8 mouse cellular contexts compared by ENCODE assay signal in genomic region chr7:141463824-141464602, GRCm38 (mm10). TPM values are rescaled to one million over a fixed set of nuclear protein-coding genes. Genes with fewer than 3 reads are reported as not detected.
A peak's percentile ranks its signal among the peaks of the same experiment; 100 is the strongest.
DNase-seq lines count a peak whose midpoint lies in the region; ATAC-seq and TF ChIP-seq lines count a peak whose summit lies in the region.

No protein-coding gene starts in this region.

- H3K4me1 ChIP-seq in forebrain, embryonic 12.5 days, result peaks cover 47% of the 10 kb centered on the region
- H3K4me1 ChIP-seq in hindbrain, embryonic 16.5 days (ENCODE audit: control insufficient read depth, insufficient read depth, low read depth, low read length), result peaks cover 35% of the 10 kb centered on the region
- H3K4me1 ChIP-seq in liver, embryonic 14.5 days (replicated peaks; ENCODE audit: control insufficient read depth in 2 of 2, insufficient read depth in 2 of 2, low read length in 1 of 2), result peaks cover 17 to 20% of the 10 kb centered on the region in 2 experiments
- peaks cover 46% of the 10 kb centered on the region for H3K4me1 ChIP-seq in stomach, embryonic 14.5 days (ENCODE audit: control insufficient read depth, insufficient read depth, low read length)

- peaks cover 79% of the 10 kb centered on the region for H3K27me3 ChIP-seq in forebrain, embryonic 12.5 days
- peaks cover 58% of the 10 kb centered on the region for H3K27me3 ChIP-seq in hindbrain, embryonic 16.5 days (replicated peaks; ENCODE audit: control insufficient read depth, insufficient read depth, low read length)
- H3K27me3 ChIP-seq in liver, embryonic 14.5 days (ENCODE audit: control insufficient read depth, insufficient read depth, low read length), result peaks cover 63% of the 10 kb centered on the region
- peaks cover 19% of the 10 kb centered on the region; the same call in 1 of the 2 replicates for H3K27me3 ChIP-seq in stomach, embryonic 14.5 days (ENCODE audit: control insufficient read depth, insufficient read depth, low read length)

- DNase-seq in adrenal gland, adult 18-20 months (ENCODE audit: low spot score in 2 of 2), result peak; percentile 28 to 43
- DNase-seq in adrenal gland, postnatal 25 days, result no peak
- DNase-seq in liver, embryonic 14.5 days (ENCODE audit: low read depth in 3 of 3, low spot score in 3 of 3), result no peak
- DNase-seq in left cerebral cortex, adult 11 months (ENCODE audit: low spot score), result no peak
- no peak for DNase-seq in cerebellum, postnatal 4 days (ENCODE audit: low spot score in 2 of 2)

- TF ChIP-seq CTCF in liver, embryonic 14.5 days (IDR thresholded peaks at IDR 0.05; ENCODE audit: low read depth), result no peak

- H3K4me2 ChIP-seq in forebrain, embryonic 12.5 days, result 0 out of 2 replicates have a peak overlapping the region, but pooled peaks have one; percentile 15
- H3K4me2 ChIP-seq in hindbrain, embryonic 16.5 days (ENCODE audit: low read length), result peak overlapping the region; percentile 34
- H3K4me2 ChIP-seq in liver, embryonic 14.5 days (ENCODE audit: low read depth), result peak overlapping the region; percentile 25
- H3K4me2 ChIP-seq in stomach, embryonic 14.5 days (replicated peaks; ENCODE audit: low read depth, low read length), result peak overlapping the region; percentile 34

- H3K27ac ChIP-seq in forebrain, embryonic 12.5 days, result no peak overlapping the region
- H3K27ac ChIP-seq in hindbrain, embryonic 16.5 days (ENCODE audit: low read depth, low read length), result no peak overlapping the region
- no peak overlapping the region for H3K27ac ChIP-seq in liver, embryonic 14.5 days
- no peak overlapping the region for H3K27ac ChIP-seq in stomach, embryonic 14.5 days (ENCODE audit: low read length)

- no peak overlapping the region for H3K9ac ChIP-seq in forebrain, embryonic 12.5 days
- no peak overlapping the region for H3K9ac ChIP-seq in hindbrain, embryonic 16.5 days (ENCODE audit: low read depth, low read length)
- no peak overlapping the region for H3K9ac ChIP-seq in liver, embryonic 14.5 days (replicated peaks)
- H3K9ac ChIP-seq in stomach, embryonic 14.5 days (replicated peaks; ENCODE audit: low read depth, low read length), result no peak overlapping the region

- H3K36me3 ChIP-seq in forebrain, embryonic 12.5 days (replicated peaks), result peaks cover 7% of the 10 kb centered on the region; the same call in 1 of the 2 replicates
- H3K36me3 ChIP-seq in hindbrain, embryonic 16.5 days (ENCODE audit: control insufficient read depth, insufficient read depth, low read length), result peaks cover 3% of the 10 kb centered on the region; the same call in 1 of the 2 replicates
- no peaks in the 10 kb centered on the region for H3K36me3 ChIP-seq in liver, embryonic 14.5 days (replicated peaks; ENCODE audit: control insufficient read depth, insufficient read depth, low read depth)
- H3K36me3 ChIP-seq in stomach, embryonic 14.5 days (ENCODE audit: control insufficient read depth, insufficient read depth, low read length), result no peaks in the 10 kb centered on the region

- ATAC-seq in forebrain, embryonic 12.5 days (ENCODE audit: low FRiP score), result no peak
- ATAC-seq in hindbrain, embryonic 16.5 days, result no peak
- ATAC-seq in liver, embryonic 14.5 days (ENCODE audit: insufficient read depth), result no peak
- ATAC-seq in stomach, embryonic 14.5 days (ENCODE audit: insufficient number of reproducible peaks, insufficient read depth, low FRiP score, low read depth), result no peak

- peak overlapping the region; percentile 13 for H3K4me3 ChIP-seq in forebrain, embryonic 12.5 days (replicated peaks)
- peak overlapping the region; percentile 13 for H3K4me3 ChIP-seq in hindbrain, embryonic 16.5 days (ENCODE audit: low read length)
- no peak overlapping the region for H3K4me3 ChIP-seq in liver, embryonic 14.5 days (ENCODE audit: insufficient read depth in 1 of 2, low read depth in 2 of 2, low read length in 2 of 2)
- H3K4me3 ChIP-seq in stomach, embryonic 14.5 days (ENCODE audit: low read depth, low read length), result 0 out of 2 replicates have a peak overlapping the region, but pooled peaks have one; percentile 11

- no peak for TF ChIP-seq EP300 in liver, embryonic 14.5 days (IDR thresholded peaks at IDR 0.05; ENCODE audit: low read depth)

- 23% methylated on average over 12 of the region's 12 CpGs for WGBS in forebrain, embryonic 12.5 days
- 22% methylated on average over 12 of the region's 12 CpGs for WGBS in hindbrain, embryonic 16.5 days
- WGBS in liver, embryonic 14.5 days (ENCODE audit: insufficient replicate concordance), result 26% methylated on average over 12 of the region's 12 CpGs
- WGBS in stomach, embryonic 14.5 days, result 35% methylated on average over 12 of the region's 12 CpGs

- no peaks in the 10 kb centered on the region for H3K9me3 ChIP-seq in forebrain, embryonic 12.5 days
- H3K9me3 ChIP-seq in hindbrain, embryonic 16.5 days (ENCODE audit: control insufficient read depth, low read length), result no peaks in the 10 kb centered on the region
- H3K9me3 ChIP-seq in liver, embryonic 14.5 days (ENCODE audit: control insufficient read depth, low read length), result no peaks in the 10 kb centered on the region
- no peaks in the 10 kb centered on the region for H3K9me3 ChIP-seq in stomach, embryonic 14.5 days (ENCODE audit: control insufficient read depth, low read depth, low read length)

RNA-seq across cellular contexts. Expression of gene Cracr2b, which starts 3.1 kb away (rescaled TPM):
- 10 to 100 TPM; 11.2 to 12.5 TPM for total RNA-seq in adrenal gland, adult 18-20 months (2021)
- total RNA-seq in adrenal gland, postnatal 25 days (2021), result 9.9 and 13.5 TPM in 2 replicates
- polyA plus RNA-seq in forebrain, embryonic 12.5 days (2016; fragmentation: Nextera tagmentation; extraction: Ambion mirVana), result 4.0 and 4.3 TPM in 2 replicates
- 7.9 and 10.8 TPM in 2 replicates for polyA plus RNA-seq in hindbrain, embryonic 16.5 days (2015; fragmentation: Nextera tagmentation; extraction: Ambion mirVana)
- 1.3 and 2.6 TPM in 2 replicates for polyA plus RNA-seq in liver, embryonic 14.5 days (2012; rRNA removed)
- 0.89 and 1.9 TPM in 2 replicates for polyA plus RNA-seq in liver, embryonic 14.5 days (2014; fragmentation: Nextera tagmentation; extraction: Ambion mirVana)
- polyA plus RNA-seq in stomach, embryonic 14.5 days (2014; fragmentation: Nextera tagmentation; extraction: Ambion mirVana), result 15.5 and 20.2 TPM in 2 replicates

RNA-seq across cellular contexts. Expression of gene Cd151, which starts 3.2 kb away (rescaled TPM):
- 100 to 1,000 TPM; 317 to 379 TPM for total RNA-seq in adrenal gland, adult 18-20 months (2021)
- total RNA-seq in adrenal gland, postnatal 25 days (2021), result 287 and 310 TPM in 2 replicates
- polyA plus RNA-seq in forebrain, embryonic 12.5 days (2016; fragmentation: Nextera tagmentation; extraction: Ambion mirVana), result 13.9 and 18.2 TPM in 2 replicates
- polyA plus RNA-seq in hindbrain, embryonic 16.5 days (2015; fragmentation: Nextera tagmentation; extraction: Ambion mirVana), result 23.0 and 24.7 TPM in 2 replicates
- polyA plus RNA-seq in liver, embryonic 14.5 days (2012; rRNA removed), result 20.0 and 22.0 TPM in 2 replicates
- 12.8 and 13.8 TPM in 2 replicates for polyA plus RNA-seq in liver, embryonic 14.5 days (2014; fragmentation: Nextera tagmentation; extraction: Ambion mirVana)
- 87.0 and 94.0 TPM in 2 replicates for polyA plus RNA-seq in stomach, embryonic 14.5 days (2014; fragmentation: Nextera tagmentation; extraction: Ambion mirVana)

RNA-seq across cellular contexts. Expression of gene Pnpla2, which starts 9.0 kb away (rescaled TPM):
- 1,000 to 10,000 TPM in 1 of 2 experiments, 100 to 1,000 TPM in 1; 739 to 1,290 TPM for total RNA-seq in adrenal gland, adult 18-20 months (2021)
- total RNA-seq in adrenal gland, postnatal 25 days (2021), result 538 and 617 TPM in 2 replicates
- 16.2 and 18.3 TPM in 2 replicates for polyA plus RNA-seq in forebrain, embryonic 12.5 days (2016; fragmentation: Nextera tagmentation; extraction: Ambion mirVana)
- polyA plus RNA-seq in hindbrain, embryonic 16.5 days (2015; fragmentation: Nextera tagmentation; extraction: Ambion mirVana), result 20.0 and 20.9 TPM in 2 replicates
- polyA plus RNA-seq in liver, embryonic 14.5 days (2012; rRNA removed), result 6.7 TPM in 2 replicates
- polyA plus RNA-seq in liver, embryonic 14.5 days (2014; fragmentation: Nextera tagmentation; extraction: Ambion mirVana), result 9.0 and 9.4 TPM in 2 replicates
- polyA plus RNA-seq in stomach, embryonic 14.5 days (2014; fragmentation: Nextera tagmentation; extraction: Ambion mirVana), result 21.7 and 26.0 TPM in 2 replicates

RNA-seq across cellular contexts. Expression of gene Polr2l, which starts 10.9 kb away (rescaled TPM):
- 100 to 1,000 TPM; 104 to 114 TPM for total RNA-seq in adrenal gland, adult 18-20 months (2021)
- 89.5 and 102 TPM in 2 replicates for total RNA-seq in adrenal gland, postnatal 25 days (2021)
- polyA plus RNA-seq in forebrain, embryonic 12.5 days (2016; fragmentation: Nextera tagmentation; extraction: Ambion mirVana), result 69.8 and 78.4 TPM in 2 replicates
- 72.4 and 75.8 TPM in 2 replicates for polyA plus RNA-seq in hindbrain, embryonic 16.5 days (2015; fragmentation: Nextera tagmentation; extraction: Ambion mirVana)
- polyA plus RNA-seq in liver, embryonic 14.5 days (2012; rRNA removed), result 10.9 and 24.6 TPM in 2 replicates
- polyA plus RNA-seq in liver, embryonic 14.5 days (2014; fragmentation: Nextera tagmentation; extraction: Ambion mirVana), result 52.4 and 54.7 TPM in 2 replicates
- polyA plus RNA-seq in stomach, embryonic 14.5 days (2014; fragmentation: Nextera tagmentation; extraction: Ambion mirVana), result 65.1 and 72.3 TPM in 2 replicates

RNA-seq across cellular contexts. Expression of gene Tspan4, which starts 11.0 kb away (rescaled TPM):
- 10 to 100 TPM; 49.6 to 61.3 TPM for total RNA-seq in adrenal gland, adult 18-20 months (2021)
- total RNA-seq in adrenal gland, postnatal 25 days (2021), result 70.9 and 99.3 TPM in 2 replicates
- 18.8 and 24.2 TPM in 2 replicates for polyA plus RNA-seq in forebrain, embryonic 12.5 days (2016; fragmentation: Nextera tagmentation; extraction: Ambion mirVana)
- 68.3 and 71.0 TPM in 2 replicates for polyA plus RNA-seq in hindbrain, embryonic 16.5 days (2015; fragmentation: Nextera tagmentation; extraction: Ambion mirVana)
- polyA plus RNA-seq in liver, embryonic 14.5 days (2012; rRNA removed), result 32.1 and 37.4 TPM in 2 replicates
- polyA plus RNA-seq in liver, embryonic 14.5 days (2014; fragmentation: Nextera tagmentation; extraction: Ambion mirVana), result 42.1 and 43.0 TPM in 2 replicates
- polyA plus RNA-seq in stomach, embryonic 14.5 days (2014; fragmentation: Nextera tagmentation; extraction: Ambion mirVana), result 72.1 and 76.7 TPM in 2 replicates

Comparison
In these comparisons a context has a peak if more than half of its experiments do, and no peak if none do; other contexts are left out.
1. DNase-seq: peak in adrenal gland, adult 18-20 months (2 of 2); none in adrenal gland, postnatal 25 days (single experiment), liver, embryonic 14.5 days (0 of 3), left cerebral cortex, adult 11 months (single experiment) and cerebellum, postnatal 4 days (0 of 2).
2. H3K4me3 ChIP-seq: peak in forebrain, embryonic 12.5 days (single experiment), hindbrain, embryonic 16.5 days (single experiment) and stomach, embryonic 14.5 days (single experiment); none in liver, embryonic 14.5 days (0 of 2).
3. Peak in every context shown above with its lines, with median percentiles within 50 percentile points of each other: H3K4me2 ChIP-seq.